Mouse (Mus musculus) MEL (cell line): ENCODE measurements at regions not wholly inside any gene's neighbourhood (a gene's known extent, or its start where the extent isn't known, plus 50 kb on each side); places are given as distances from the start of the nearest gene placed in this dataset.

Experiments used
- DNase-seq: peaks from one replicate; pipeline ENCODE4 v3.0.0; 2011; ENCODE audit warnings: low read depth, low spot score
- H3K27ac ChIP-seq: 2 replicates; pipeline ENCODE4 v1.5.1; 2012; ENCODE audit warnings: low read depth, mild to moderate bottlenecking, control low read depth, low read length, moderate library complexity; ENCODE audit not compliant: control insufficient read depth
- H3K27me3 ChIP-seq, 2 experiments: fragments of 150-350 bp in 1 of 2; sonication (generic) in 1 of 2; 2 replicates each; pipeline ENCODE4 v1.6.1; 2012; ENCODE audit warnings: low read length in 2 of 2, mild to moderate bottlenecking in 2 of 2, improper control_type of control experiment in 1 of 2, moderate library complexity in 1 of 2; ENCODE audit not compliant: insufficient read depth in 2 of 2, control insufficient read depth in 1 of 2
- H3K36me3 ChIP-seq, 2 experiments: 2 replicates each; pipeline ENCODE4 v1.6.1; 2012 to 2014; ENCODE audit warnings: low read length in 2 of 2, improper control_type of control experiment in 1 of 2, inconsistent platforms in 1 of 2, mild to moderate bottlenecking in 1 of 2; ENCODE audit not compliant: insufficient read depth in 2 of 2, control insufficient read depth in 1 of 2
- H3K4me1 ChIP-seq, 2 experiments: fragments of 150-350 bp in 1 of 2; sonication (generic) in 1 of 2; 2 replicates each; pipeline ENCODE4 v1.6.1; 2012; ENCODE audit warnings: low read length in 2 of 2, improper control_type of control experiment in 1 of 2, mild to moderate bottlenecking in 1 of 2; ENCODE audit not compliant: insufficient read depth in 2 of 2, control insufficient read depth in 1 of 2
- H3K4me3 ChIP-seq, 2 experiments: fragments of 150-350 bp in 1 of 2; sonication (generic) in 1 of 2; 2 replicates each; pipeline ENCODE4 v1.5.1; 2012; ENCODE audit warnings: low read depth in 2 of 2, low read length in 2 of 2, mild to moderate bottlenecking in 2 of 2, moderate library complexity in 2 of 2, control low read depth in 1 of 2, improper control_type of control experiment in 1 of 2; ENCODE audit not compliant: control insufficient read depth in 1 of 2, insufficient read depth in 1 of 2
- H3K79me2 ChIP-seq: 2 replicates; pipeline ENCODE4 v1.6.1; 2012; ENCODE audit warnings: mild to moderate bottlenecking, low read length, moderate library complexity; ENCODE audit not compliant: control insufficient read depth, poor library complexity, insufficient read depth
- H3K9ac ChIP-seq: 2 replicates; pipeline ENCODE4 v1.6.1; 2012; ENCODE audit warnings: low read depth, mild to moderate bottlenecking, control low read depth, low read length, moderate library complexity; ENCODE audit not compliant: control insufficient read depth, poor library complexity, severe bottlenecking
- H3K9me3 ChIP-seq: fragments of 150-350 bp; sonication (generic); replicated peaks from 2 replicates; pipeline ENCODE4 v1.6.1; 2012; ENCODE audit warnings: mild to moderate bottlenecking, low read length, improper control_type of control experiment, moderate library complexity; ENCODE audit not compliant: insufficient read depth
- BHLHE40 ChIP-seq: IDR thresholded peaks from 2 replicates; pipeline ENCODE4 v1.6.1; 2012; ENCODE audit warnings: low read depth, mild to moderate bottlenecking, inconsistent platforms, low read length, improper control_type of control experiment, borderline replicate concordance
- ELF1 ChIP-seq: IDR thresholded peaks from 2 replicates; pipeline ENCODE4 v1.6.1; 2014; ENCODE audit warnings: low read depth, mild to moderate bottlenecking, inconsistent platforms, low read length, improper control_type of control experiment, moderate library complexity
- EP300 ChIP-seq, 2 experiments: IDR thresholded peaks; 2 replicates each; pipeline ENCODE4 v1.6.1; 2011; ENCODE audit warnings: improper control_type of control experiment in 2 of 2, low read length in 2 of 2, low read depth in 1 of 2, mild to moderate bottlenecking in 1 of 2
- GABPA ChIP-seq: IDR thresholded peaks from 2 replicates; pipeline ENCODE4 v1.6.1; 2012; ENCODE audit warnings: low read depth, mild to moderate bottlenecking, inconsistent platforms, low read length, improper control_type of control experiment, moderate library complexity
- HCFC1 ChIP-seq: IDR thresholded peaks from 2 replicates; pipeline ENCODE4 v1.6.1; 2012; ENCODE audit warnings: low read depth, mild to moderate bottlenecking, inconsistent platforms, low read length, improper control_type of control experiment, moderate library complexity
- JUND ChIP-seq: IDR thresholded peaks from 2 replicates; pipeline ENCODE4 v1.6.1; 2011; ENCODE audit warnings: low read depth, mild to moderate bottlenecking, improper control_type of control experiment, low read length
- MAX ChIP-seq: IDR thresholded peaks from 2 replicates; pipeline ENCODE4 v1.6.1; 2011; ENCODE audit warnings: low read length, improper control_type of control experiment
- MEF2A ChIP-seq: IDR thresholded peaks from 2 replicates; pipeline ENCODE4 v1.6.1; 2014; ENCODE audit warnings: low read depth, mild to moderate bottlenecking, inconsistent platforms, low read length, improper control_type of control experiment; ENCODE audit not compliant: poor library complexity, insufficient replicate concordance, severe bottlenecking; ENCODE audit errors: extremely low read depth
- MYC ChIP-seq: IDR thresholded peaks from 2 replicates; pipeline ENCODE4 v1.6.1; 2011; ENCODE audit warnings: low read depth, mild to moderate bottlenecking, low read length, improper control_type of control experiment, moderate library complexity
- NRF1 ChIP-seq: IDR thresholded peaks from 2 replicates; pipeline ENCODE4 v1.6.1; 2014; ENCODE audit warnings: low read depth, mild to moderate bottlenecking, inconsistent platforms, low read length, improper control_type of control experiment, moderate library complexity; ENCODE audit not compliant: poor library complexity, insufficient read depth, severe bottlenecking
- POLR2AphosphoS2 ChIP-seq: IDR thresholded peaks from 2 replicates; pipeline ENCODE4 v1.6.1; 2011; ENCODE audit warnings: low read length, improper control_type of control experiment
- SMC3 ChIP-seq: IDR thresholded peaks from 2 replicates; pipeline ENCODE4 v1.6.1; 2011; ENCODE audit warnings: low read depth, low read length, improper control_type of control experiment
- TBP ChIP-seq: IDR thresholded peaks from 2 replicates; pipeline ENCODE4 v1.8.0; 2011; ENCODE audit warnings: low read depth, low read length, improper control_type of control experiment
- USF1 ChIP-seq: IDR thresholded peaks from 2 replicates; pipeline ENCODE4 v1.6.1; 2014; ENCODE audit warnings: low read depth, mild to moderate bottlenecking, inconsistent platforms, low read length, improper control_type of control experiment, moderate library complexity

- Histone ChIP-seq H3K27me3 (no peaks in the 10 kb centered on the region), H3K4me1 (no peaks in the 10 kb centered on the region), H3K9me3 (no peaks in the 10 kb centered on the region), H3K4me3 (no peak overlapping the region), H3K27ac (no peak overlapping the region), H3K36me3 (no peaks in the 10 kb centered on the region)
- no peak for DNase-seq
- TF ChIP-seq ELF1 = no peak
- TF ChIP-seq EP300 (IDR thresholded peaks at IDR 0.05; ENCODE audit: low read depth in 1 of 2, low read length in 2 of 2) = no peak
- no peak for TF ChIP-seq TBP
- TF ChIP-seq MYC = no peak
- TF ChIP-seq, all 39 proteins: peak for 0
- Histone ChIP-seq H3K79me2 (no peaks in the 10 kb centered on the region), H3K9ac (no peak overlapping the region)
These were observed 395.0 kb upstream of the Gm10295 start for GRCm38 (mm10) chr7:71746118-71746897.

DNA sequence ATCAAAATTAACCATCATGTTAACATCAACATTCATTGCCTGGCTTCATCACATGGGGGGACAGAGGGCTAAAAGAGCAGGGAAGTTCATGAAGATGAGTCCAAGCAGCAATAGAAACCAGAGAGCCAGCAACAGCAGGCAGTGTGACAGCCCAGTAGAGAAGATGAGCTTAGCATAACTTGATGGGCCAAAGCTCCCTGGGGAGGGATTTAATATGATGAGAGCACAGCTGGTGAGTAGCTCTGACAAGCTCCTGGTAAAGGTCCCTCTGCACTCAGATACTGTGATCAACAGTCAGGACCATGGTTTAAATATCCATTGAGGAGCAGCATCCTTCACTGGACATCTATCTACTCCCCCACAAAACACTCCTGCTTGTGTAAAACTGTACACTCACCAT, 377.2 kb upstream of the Gm10295 start:
- Histone ChIP-seq H3K79me2 (no peaks in the 10 kb centered on the region), H3K9ac (no peak overlapping the region), H3K36me3 (no peaks in the 10 kb centered on the region), H3K4me3 (no peak overlapping the region), H3K27ac (no peak overlapping the region), H3K4me1 (no peaks in the 10 kb centered on the region), H3K27me3 (no peaks in the 10 kb centered on the region), H3K9me3 (no peaks in the 10 kb centered on the region)
- no peak for DNase-seq
- TF ChIP-seq MEF2A (no peak), NRF1 (no peak), GABPA (no peak), USF1 (no peak), HCFC1 (no peak), JUND (no peak), SMC3 (no peak), POLR2AphosphoS2 (no peak)

DNA sequence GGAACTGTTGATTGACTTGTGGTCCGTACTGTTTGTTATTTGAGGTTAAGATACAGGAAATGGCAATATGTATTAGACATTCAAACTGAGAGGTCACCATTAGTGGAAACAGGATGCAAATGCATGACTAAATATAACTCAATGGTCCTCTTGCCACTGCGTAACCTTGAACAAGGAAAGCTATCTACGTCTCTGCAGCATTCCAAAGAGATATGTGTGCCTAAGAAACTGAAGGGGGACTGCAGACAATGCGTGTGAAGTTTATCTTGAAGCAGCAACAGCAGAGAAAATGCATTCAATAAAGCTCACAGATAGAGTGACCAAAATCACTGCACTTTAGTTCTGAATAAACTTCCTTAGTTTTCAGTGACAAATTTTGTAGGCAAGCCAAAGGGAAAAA, 356.9 kb upstream of the Gm10295 start:
- Histone ChIP-seq H3K4me3 (no peak overlapping the region), H3K4me1 (no peaks in the 10 kb centered on the region), H3K79me2 (no peaks in the 10 kb centered on the region), H3K27ac (no peak overlapping the region), H3K9ac (no peak overlapping the region), H3K36me3 (no peaks in the 10 kb centered on the region), H3K9me3 (no peaks in the 10 kb centered on the region), H3K27me3 (no peaks in the 10 kb centered on the region)
- no peak for DNase-seq
- TF ChIP-seq BHLHE40 = no peak
- TF ChIP-seq MAX = no peak
